ENCODE assay signal across 26 mouse cellular contexts in genomic region chr11:62369924-62370323, GRCm38 (mm10).
"Had no signal": no experiment of that assay in that cellular context is flagged by ENCODE, and none has a peak within 500 bp of the region (broad histone marks: within the 10 kb centered on the region; RNA-seq: fewer than 3 reads in every experiment).

No protein-coding gene starts in this region.

- H3K9me3 ChIP-seq: embryonic facial prominence, embryonic 10.5 days; embryonic facial prominence, embryonic 12.5 days; embryonic facial prominence, embryonic 13.5 days; embryonic facial prominence, embryonic 15.5 days; forebrain, embryonic 10.5 days; forebrain, embryonic 12.5 days; forebrain, embryonic 13.5 days; forebrain, embryonic 15.5 days; heart, embryonic 10.5 days had no signal

- H3K9ac ChIP-seq: embryonic facial prominence, embryonic 12.5 days; embryonic facial prominence, embryonic 13.5 days; embryonic facial prominence, embryonic 15.5 days; forebrain, embryonic 12.5 days; forebrain, embryonic 13.5 days; forebrain, embryonic 15.5 days; forebrain, postnatal 0 days had no signal

- H3K4me2 ChIP-seq: embryonic facial prominence, embryonic 12.5 days; embryonic facial prominence, embryonic 13.5 days; embryonic facial prominence, embryonic 15.5 days; forebrain, embryonic 12.5 days; forebrain, embryonic 13.5 days; forebrain, embryonic 15.5 days had no signal

- H3K4me1 ChIP-seq: embryonic facial prominence, embryonic 10.5 days; embryonic facial prominence, embryonic 12.5 days; embryonic facial prominence, embryonic 13.5 days; embryonic facial prominence, embryonic 15.5 days; forebrain, embryonic 10.5 days; forebrain, embryonic 12.5 days; forebrain, embryonic 13.5 days; forebrain, embryonic 15.5 days; heart, embryonic 10.5 days had no signal

- H3K27me3 ChIP-seq: embryonic facial prominence, embryonic 12.5 days; embryonic facial prominence, embryonic 13.5 days; embryonic facial prominence, embryonic 15.5 days; forebrain, embryonic 12.5 days; forebrain, embryonic 13.5 days; forebrain, embryonic 15.5 days had no signal

- H3K4me3 ChIP-seq: embryonic facial prominence, embryonic 10.5 days; embryonic facial prominence, embryonic 12.5 days; embryonic facial prominence, embryonic 13.5 days; embryonic facial prominence, embryonic 15.5 days; erythroblast, embryonic 14.5 days; forebrain, embryonic 10.5 days; forebrain, embryonic 12.5 days; forebrain, embryonic 13.5 days; forebrain, embryonic 15.5 days; gastrocnemius, adult 2 months; heart, adult 2 months; heart, embryonic 10.5 days had no signal

- DNase-seq: cerebellum, postnatal 10 days; cerebellum, postnatal 14 days; cerebellum, postnatal 25 days; cerebellum, postnatal 36 days; embryo, embryonic 11 days; forebrain, postnatal 0 days; gastrocnemius, adult 2 months; gastrocnemius, postnatal 10 days; gastrocnemius, postnatal 14 days; gastrocnemius, postnatal 25 days; gastrocnemius, postnatal 36 days; heart, adult 11 months; heart, adult 18-20 months; heart, adult 2 months had no signal

- ATAC-seq: forebrain, embryonic 13.5 days; forebrain, embryonic 14.5 days; forebrain, embryonic 15.5 days; forebrain, embryonic 16.5 days; forebrain, postnatal 0 days had no signal

- H3K27ac ChIP-seq: embryonic facial prominence, embryonic 10.5 days; embryonic facial prominence, embryonic 12.5 days; embryonic facial prominence, embryonic 13.5 days; embryonic facial prominence, embryonic 15.5 days; forebrain, embryonic 10.5 days; forebrain, embryonic 12.5 days; forebrain, embryonic 13.5 days; forebrain, embryonic 15.5 days; gastrocnemius, adult 2 months; heart, adult 2 months; heart, embryonic 10.5 days had no signal
